Mouse (Mus musculus) liver, embryonic 14.5 days (tissue): ENCODE measurements around the gene Zmym1. TPM values are rescaled to one million over a fixed set of nuclear protein-coding genes. Genes with fewer than 3 reads are reported as not detected.

Source experiments
- ATAC-seq: fragments of 200-750 bp; cut with Nextera tagmentation; 2 replicates; pipeline ENCODE4 v1.8.0; 2017; ENCODE audit warnings: moderate number of reproducible peaks, mild to moderate bottlenecking, moderate library complexity; ENCODE audit not compliant: insufficient read depth
- DNase-seq, 3 experiments: peaks; one replicate each; pipeline ENCODE4 v3.0.0-alpha.2; 2012 to 2013; ENCODE audit warnings: low read depth in 3 of 3, low spot score in 3 of 3
- H3K27ac ChIP-seq: fragments of 300-500 bp; sonication (generic); 2 replicates; pipeline ENCODE4 v1.5.1; 2014; ENCODE audit warnings: moderate library complexity, mild to moderate bottlenecking, control low read depth, inconsistent platforms
- H3K27me3 ChIP-seq: fragments of 300-500 bp; sonication (generic); 2 replicates; pipeline ENCODE4 v1.6.1; 2014; ENCODE audit warnings: mild to moderate bottlenecking, low read length, moderate library complexity; ENCODE audit not compliant: control insufficient read depth, insufficient read depth
- H3K36me3 ChIP-seq: fragments of 300-500 bp; sonication (generic); replicated peaks from 2 replicates; pipeline ENCODE4 v1.6.1; 2014; ENCODE audit warnings: low read depth; ENCODE audit not compliant: control insufficient read depth, insufficient read depth
- H3K4me1 ChIP-seq, 2 experiments: fragments of 200-500 bp in 1 of 2; fragments of 300-500 bp in 1 of 2; sonication (generic) in 1 of 2; replicated peaks; 2 replicates each; pipeline ENCODE4 v1.6.1; 2012 to 2014; ENCODE audit warnings: antibody characterized with exemption in 1 of 2, inconsistent platforms in 1 of 2, low read length in 1 of 2; ENCODE audit not compliant: control insufficient read depth in 2 of 2, insufficient read depth in 2 of 2
- H3K4me2 ChIP-seq: fragments of 300-500 bp; sonication (generic); 2 replicates; pipeline ENCODE4 v1.6.1; 2014; ENCODE audit warnings: low read depth, mild to moderate bottlenecking, control low read depth, moderate library complexity
- H3K4me3 ChIP-seq, 2 experiments: fragments of 200-500 bp in 1 of 2; fragments of 300-500 bp in 1 of 2; sonication (generic) in 1 of 2; 2 replicates each; pipeline ENCODE4 v1.5.1; 2012 to 2014; ENCODE audit warnings: low read depth in 2 of 2, low read length in 2 of 2, mild to moderate bottlenecking in 2 of 2, control low read depth in 1 of 2, inconsistent platforms in 1 of 2, moderate library complexity in 1 of 2; ENCODE audit not compliant: insufficient read depth in 1 of 2
- H3K9ac ChIP-seq: fragments of 300-500 bp; sonication (generic); replicated peaks from 2 replicates; pipeline ENCODE4 v1.6.1; 2014; ENCODE audit warnings: mild to moderate bottlenecking, control low read depth, moderate library complexity
- H3K9me3 ChIP-seq: fragments of 300-500 bp; sonication (generic); 2 replicates; pipeline ENCODE4 v1.6.1; 2016; ENCODE audit warnings: low read length, mixed read lengths; ENCODE audit not compliant: control insufficient read depth
- CTCF ChIP-seq: IDR thresholded peaks from 2 replicates; pipeline ENCODE4 v1.5.1; 2016; ENCODE audit warnings: antibody characterized with exemption, low read depth, control low read depth
- EP300 ChIP-seq: IDR thresholded peaks from 2 replicates; pipeline ENCODE4 v1.6.1; 2016; ENCODE audit warnings: antibody characterized with exemption, low read depth
- WGBS: fragments of 180-500 bp; shearing (Covaris S2); extraction: QIAGEN DNeasy Blood & Tissue Kit; methylation state at CpG from one replicate; pipeline ENCODE4 v1.1.7; 2014; ENCODE audit not compliant: insufficient replicate concordance; 5-methylcytosine and 5-hydroxymethylcytosine counted together
- polyA plus RNA-seq, 2 experiments: library from polyadenylated mRNA; depleted of rRNA in 1 of 2; stranded (reverse) in 1 of 2; unstranded in 1 of 2; fragments of >200 nt; fragmentation: Nextera tagmentation in 1 of 2; extraction: Ambion mirVana in 1 of 2; gene quantifications; 2 replicates each; pipeline versions ENCODE4 v1.2.1 to v1.2.3; 2012 to 2014

Zmym1 gene
- polyA plus RNA-seq, 2 experiments: 4.0 to 10.2 TPM

- Histone ChIP-seq H3K36me3 (no peaks in the 10 kb centered on the region), H3K4me1 (no peaks in the 10 kb centered on the region), H3K4me3 (no peak overlapping the region), H3K9me3 (no peaks in the 10 kb centered on the region), H3K4me2 (no peak overlapping the region), H3K27me3 (no peaks in the 10 kb centered on the region), H3K9ac (no peak overlapping the region), H3K27ac (no peak overlapping the region)
- no peak for ATAC-seq
- no peak for TF ChIP-seq EP300
- DNase-seq: no peak
- 71% methylated on average over 1 of the region's 1 CpGs for WGBS
Measured at GRCm38 (mm10) chr4:127091188-127091587, 30.2 kb upstream of the Zmym1 start.

- H3K27ac ChIP-seq: no peak overlapping the region
- DNase-seq (no peak), ATAC-seq (no peak)
- H3K4me3 ChIP-seq: no peak overlapping the region
- H3K9ac ChIP-seq: no peak overlapping the region
- H3K4me1 ChIP-seq: no peaks in the 10 kb centered on the region
- WGBS: 63% methylated on average over 1 of the region's 1 CpGs
- no peaks in the 10 kb centered on the region for H3K36me3 ChIP-seq
- H3K27me3 ChIP-seq: no peaks in the 10 kb centered on the region
- TF ChIP-seq CTCF: no peak
- no peak for TF ChIP-seq EP300
- H3K9me3 ChIP-seq: no peaks in the 10 kb centered on the region
- H3K4me2 ChIP-seq: no peak overlapping the region
Measured at GRCm38 (mm10) chr4:127085761-127086160, 24.8 kb upstream of the Zmym1 start.

GRCm38 (mm10) chr4:127083131-127083530, 22.2 kb upstream of the Zmym1 start:
- H3K27ac ChIP-seq: no peak overlapping the region
- 75% methylated on average over 2 of the region's 2 CpGs for WGBS
- TF ChIP-seq CTCF (no peak), EP300 (no peak)
- H3K4me1 ChIP-seq: no peaks in the 10 kb centered on the region
- ATAC-seq: no peak
- no peak overlapping the region for H3K4me2 ChIP-seq
- H3K36me3 ChIP-seq: no peaks in the 10 kb centered on the region
- H3K9ac ChIP-seq: no peak overlapping the region
- H3K9me3 ChIP-seq: no peaks in the 10 kb centered on the region
- no peak for DNase-seq
- no peaks in the 10 kb centered on the region for H3K27me3 ChIP-seq
- no peak overlapping the region for H3K4me3 ChIP-seq

- Histone ChIP-seq H3K4me2 (no peak overlapping the region), H3K9me3 (no peaks in the 10 kb centered on the region), H3K27me3 (no peaks in the 10 kb centered on the region), H3K27ac (no peak overlapping the region), H3K4me3 (no peak overlapping the region), H3K36me3 (no peaks in the 10 kb centered on the region), H3K4me1 (peaks cover 4 to 7% of the 10 kb centered on the region in 2 experiments; a peak in 3 of 4 replicates), H3K9ac (no peak overlapping the region)
- no peak for DNase-seq
- ATAC-seq: no peak
- 44% methylated on average over 1 of the region's 1 CpGs for WGBS
- TF ChIP-seq CTCF: no peak
- TF ChIP-seq EP300: no peak
Measured at GRCm38 (mm10) chr4:127080806-127081205, 19.9 kb upstream of the Zmym1 start.

- H3K36me3 ChIP-seq: no peaks in the 10 kb centered on the region
- peak; percentile 94 for ATAC-seq
- H3K27me3 ChIP-seq: no peaks in the 10 kb centered on the region
- TF ChIP-seq EP300: no peak
- peak; percentile 35 for TF ChIP-seq CTCF
- H3K27ac ChIP-seq: no peak within 1 kb of the TSS
- WGBS: under 1% methylated on average over 46 of the region's 46 CpGs
- H3K4me3 ChIP-seq: peak within 1 kb of the TSS; percentile 58 to 66
- no peaks in the 10 kb centered on the region for H3K9me3 ChIP-seq
- peak within 1 kb of the TSS; percentile 67 for H3K9ac ChIP-seq
- H3K4me1 ChIP-seq: peaks cover 4 to 7% of the 10 kb centered on the region in 2 experiments; a peak in 3 of 4 replicates
- DNase-seq: peak; percentile 81 to 86 (median 85)
- H3K4me2 ChIP-seq: peak within 1 kb of the TSS; percentile 73
Measured at GRCm38 (mm10) chr4:127076875-127077548, 16.1 kb upstream of the Zmym1 start, which contains the start of gene Zmym6. Gene Zmym6 (plus strand): TSS chr4:127077383.
